Mouse (Mus musculus) fibroblast of lung, adult 2 months (primary cell): ENCODE data around the gene Il1f8.
"Not testable (repeated sequence)": the region's sequence is repeated elsewhere in the genome, so short reads cannot be mapped to it uniquely, and the experiment has no call there.

Experiments used
- DNase-seq: peaks from one replicate; pipeline ENCODE4 v3.0.0-alpha.2; 2011; ENCODE audit warnings: low read depth

Gene Il1f8

GRCm38 (mm10) chr2:24152861-24153260 is at the start of gene Il1f8:
TSS of gene Il1f8 (plus strand) at chr2:24153161.
- no peak for DNase-seq

GRCm38 (mm10) chr2:24103619-24104289 is 49.2 kb upstream of the Il1f8 start:
- no peak for DNase-seq

GRCm38 (mm10) chr2:24109085-24109484 is 43.9 kb upstream of the Il1f8 start:
- no peak for DNase-seq

- no peak for DNase-seq
Measured at GRCm38 (mm10) chr2:24134373-24134772, 18.6 kb upstream of the Il1f8 start.

- DNase-seq, result not testable (repeated sequence)
Measured at GRCm38 (mm10) chr2:24181683-24182331, 28.8 kb downstream of the Il1f8 start.

GRCm38 (mm10) chr2:24182423-24183147 is 29.6 kb downstream of the Il1f8 start:
- DNase-seq, result not testable (repeated sequence)

GRCm38 (mm10) chr2:24184092-24184491 is 31.1 kb downstream of the Il1f8 start:
- not testable (repeated sequence) for DNase-seq

GRCm38 (mm10) chr2:24186176-24186575 is 33.2 kb downstream of the Il1f8 start, which contains the start of gene Il1f9:
TSS of gene Il1f9 (plus strand) at chr2:24186476.
- no peak for DNase-seq

GRCm38 (mm10) chr2:24187585-24187984 is 34.6 kb downstream of the Il1f8 start:
- DNase-seq, result no peak

- no peak for DNase-seq
Measured at GRCm38 (mm10) chr2:24188189-24188588, 35.2 kb downstream of the Il1f8 start.
